ENCODE assay signal across 8 mouse cellular contexts in the genomic region with DNA sequence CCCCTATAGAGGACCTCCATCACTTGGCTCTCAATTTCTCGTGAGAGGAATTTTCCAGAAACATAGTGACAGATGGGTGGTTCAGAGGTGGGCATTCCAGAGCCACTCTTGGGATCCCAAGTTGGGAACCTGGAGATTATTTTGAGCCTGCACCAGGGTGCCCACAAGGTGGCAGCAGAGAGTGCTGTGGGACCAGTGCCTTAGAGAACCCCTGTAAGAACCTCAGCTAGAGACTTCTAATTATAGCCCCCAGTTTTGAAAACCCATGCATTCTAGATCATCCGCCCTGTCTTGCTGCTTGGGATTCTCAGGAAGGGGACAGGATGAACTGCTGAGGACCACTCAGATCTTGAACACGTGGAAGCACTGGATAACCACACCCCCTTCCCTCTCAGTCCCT. TPM values are rescaled to one million over a fixed set of nuclear protein-coding genes. Genes with fewer than 3 reads are reported as not detected.
DNase-seq lines count a peak whose midpoint lies in the region; ATAC-seq lines count a peak whose summit lies in the region.

No protein-coding gene starts in this region.

- H3K9ac ChIP-seq in hindbrain, embryonic 12.5 days: no peak overlapping the region
- no peak overlapping the region for H3K9ac ChIP-seq in forebrain, embryonic 11.5 days (ENCODE audit: low read length)
- H3K9ac ChIP-seq in hindbrain, embryonic 15.5 days: no peak overlapping the region

- H3K27ac ChIP-seq in hindbrain, embryonic 10.5 days: no peak overlapping the region
- no peak overlapping the region for H3K27ac ChIP-seq in hindbrain, embryonic 12.5 days
- no peak overlapping the region for H3K27ac ChIP-seq in forebrain, embryonic 11.5 days (ENCODE audit: low read depth, low read length)
- H3K27ac ChIP-seq in hindbrain, embryonic 15.5 days (replicated peaks): no peak overlapping the region

- H3K4me3 ChIP-seq in hindbrain, embryonic 10.5 days: no peak overlapping the region
- no peak overlapping the region for H3K4me3 ChIP-seq in hindbrain, embryonic 12.5 days
- H3K4me3 ChIP-seq in forebrain, embryonic 11.5 days (ENCODE audit: low read depth, low read length): no peak overlapping the region
- no peak overlapping the region for H3K4me3 ChIP-seq in hindbrain, embryonic 15.5 days

- H3K27me3 ChIP-seq in hindbrain, embryonic 10.5 days (ENCODE audit: insufficient read depth, poor library complexity, severe bottlenecking): 0 out of 2 replicates have a peak, but pooled peaks cover 3% of the 10 kb centered on the region
- no peaks in the 10 kb centered on the region for H3K27me3 ChIP-seq in hindbrain, embryonic 12.5 days
- H3K27me3 ChIP-seq in forebrain, embryonic 11.5 days (ENCODE audit: control insufficient read depth, insufficient read depth, low read length): no peaks in the 10 kb centered on the region
- H3K27me3 ChIP-seq in hindbrain, embryonic 15.5 days: no peaks in the 10 kb centered on the region

- peak; percentile 71 for DNase-seq in hindbrain, embryonic 10.5 days (ENCODE audit: low spot score)
- DNase-seq in c-Kit-negative CD71-positive TER-119-positive erythroid progenitor cells, embryonic 14.5 days (ENCODE audit: low read depth, low spot score): peak; percentile 27
- DNase-seq in forebrain, embryonic 11.5 days (ENCODE audit: low spot score): peak; percentile 85
- peak; percentile 65 to 72 for DNase-seq in left cerebral cortex, postnatal 25 days (ENCODE audit: low spot score in 2 of 2)
- DNase-seq in neural tube, embryonic 10.5 days (ENCODE audit: extremely low spot score, low spot score): peak; percentile 80
- peak; percentile 21 for DNase-seq in telencephalon, adult 2 months (ENCODE audit: low read depth, low spot score)

- peaks cover 9% of the 10 kb centered on the region for H3K4me1 ChIP-seq in hindbrain, embryonic 10.5 days (replicated peaks)
- H3K4me1 ChIP-seq in hindbrain, embryonic 12.5 days: no peaks in the 10 kb centered on the region
- H3K4me1 ChIP-seq in forebrain, embryonic 11.5 days (replicated peaks; ENCODE audit: control insufficient read depth, insufficient read depth, low read length): no peaks in the 10 kb centered on the region
- no peaks in the 10 kb centered on the region for H3K4me1 ChIP-seq in hindbrain, embryonic 15.5 days (replicated peaks)

- no peak for ATAC-seq in hindbrain, embryonic 12.5 days (ENCODE audit: low FRiP score)
- no peak for ATAC-seq in forebrain, embryonic 11.5 days (replicated peaks; ENCODE audit: low FRiP score)
- ATAC-seq in hindbrain, embryonic 15.5 days (ENCODE audit: low FRiP score, low read depth): peak; percentile 38

- H3K4me2 ChIP-seq in hindbrain, embryonic 12.5 days (replicated peaks): no peak overlapping the region
- H3K4me2 ChIP-seq in forebrain, embryonic 11.5 days (ENCODE audit: low read depth, low read length, severe bottlenecking): no peak overlapping the region
- H3K4me2 ChIP-seq in hindbrain, embryonic 15.5 days: no peak overlapping the region

- H3K36me3 ChIP-seq in hindbrain, embryonic 10.5 days: no peaks in the 10 kb centered on the region
- H3K36me3 ChIP-seq in hindbrain, embryonic 12.5 days: no peaks in the 10 kb centered on the region
- H3K36me3 ChIP-seq in forebrain, embryonic 11.5 days (ENCODE audit: control insufficient read depth, insufficient read depth, low read length): no peaks in the 10 kb centered on the region
- H3K36me3 ChIP-seq in hindbrain, embryonic 15.5 days: no peaks in the 10 kb centered on the region

- no peaks in the 10 kb centered on the region for H3K9me3 ChIP-seq in hindbrain, embryonic 10.5 days
- no peaks in the 10 kb centered on the region for H3K9me3 ChIP-seq in hindbrain, embryonic 12.5 days (replicated peaks)
- no peaks in the 10 kb centered on the region for H3K9me3 ChIP-seq in forebrain, embryonic 11.5 days (ENCODE audit: control insufficient read depth, low read length)
- H3K9me3 ChIP-seq in hindbrain, embryonic 15.5 days: no peaks in the 10 kb centered on the region

- intact Hi-C loops in left cerebral cortex, postnatal 25 days (cut with DNase I): loop anchor here (2.0 to 10.0 kb wide), 2 partner anchors 273 to 279 kb away; a partner anchor contains a TSS

- 15% methylated on average over 3 of the region's 3 CpGs for WGBS in hindbrain, embryonic 10.5 days
- 13% methylated on average over 3 of the region's 3 CpGs for WGBS in hindbrain, embryonic 12.5 days
- 20% methylated on average over 3 of the region's 3 CpGs for WGBS in forebrain, embryonic 11.5 days
- WGBS in hindbrain, embryonic 15.5 days: 8% methylated on average over 3 of the region's 3 CpGs

RNA-seq across cellular contexts. Expression of a gene that starts 18.6 kb away (rescaled TPM):
- polyA plus RNA-seq in hindbrain, embryonic 10.5 days (2016; fragmentation: Nextera tagmentation; extraction: Ambion mirVana): 6.5 and 10.1 TPM in 2 replicates
- polyA plus RNA-seq in hindbrain, embryonic 12.5 days (2016; fragmentation: Nextera tagmentation; extraction: Ambion mirVana): 5.6 and 9.0 TPM in 2 replicates
- 1.7 and 4.2 TPM in 2 replicates for polyA plus RNA-seq in forebrain, embryonic 11.5 days (2014; fragmentation: Nextera tagmentation; extraction: Ambion mirVana)
- polyA plus RNA-seq in hindbrain, embryonic 15.5 days (2015; fragmentation: Nextera tagmentation; extraction: Ambion mirVana): 11.7 and 16.8 TPM in 2 replicates
- 1 to 10 TPM in 1 of 2 experiments, under 1 TPM in 1; 0.44 to 1.3 TPM for total RNA-seq in left cerebral cortex, postnatal 25 days (2021)

Comparison
In these comparisons a context has a peak if more than half of its experiments do, and no peak if none do; other contexts are left out.
1. DNase-seq: peak in every context shown above with its lines; median percentile 85 in forebrain, embryonic 11.5 days; 80 in neural tube, embryonic 10.5 days; 71 in hindbrain, embryonic 10.5 days; 68 in left cerebral cortex, postnatal 25 days; 27 in c-Kit-negative CD71-positive TER-119-positive erythroid progenitor cells, embryonic 14.5 days; 21 in telencephalon, adult 2 months.